Comparison of ENCODE assay signal across 8 mouse cellular contexts in genomic region chr7:24373538-24374379, GRCm38 (mm10). TPM values are rescaled to one million over a fixed set of nuclear protein-coding genes. Genes with fewer than 3 reads are reported as not detected.
A peak's percentile ranks its signal among the peaks of the same experiment; 100 is the strongest.
DNase-seq lines count a peak whose midpoint lies in the region; ATAC-seq lines count a peak whose summit lies in the region.
"Had no signal": no experiment of that assay in that cellular context is flagged by ENCODE, and none has a peak within 500 bp of the region (broad histone marks: within the 10 kb centered on the region; RNA-seq: fewer than 3 reads in every experiment).

No protein-coding gene starts in this region.

- H3K9ac ChIP-seq in limb, embryonic 11.5 days (ENCODE audit: low read length), result peak overlapping the region; percentile 27; the same call in 1 of the 2 replicates

- H3K36me3 ChIP-seq in embryonic facial prominence, embryonic 10.5 days (replicated peaks), result no peaks in the 10 kb centered on the region
- H3K36me3 ChIP-seq in limb, embryonic 11.5 days (ENCODE audit: control insufficient read depth, insufficient read depth, low read length), result no peaks in the 10 kb centered on the region
- no peaks in the 10 kb centered on the region for H3K36me3 ChIP-seq in midbrain, embryonic 10.5 days
- no peaks in the 10 kb centered on the region for H3K36me3 ChIP-seq in splenic B cell, adult 2 months (ENCODE audit: control insufficient read depth, insufficient read depth, low read length, poor library complexity, severe bottlenecking)

- H3K4me1 ChIP-seq in embryonic facial prominence, embryonic 10.5 days, result peaks cover 38% of the 10 kb centered on the region
- peaks cover 16% of the 10 kb centered on the region for H3K4me1 ChIP-seq in limb, embryonic 11.5 days (ENCODE audit: control insufficient read depth, insufficient read depth, low read length)
- peaks cover 18% of the 10 kb centered on the region for H3K4me1 ChIP-seq in midbrain, embryonic 10.5 days

- H3K4me2 ChIP-seq in limb, embryonic 11.5 days (ENCODE audit: low read depth, severe bottlenecking), result no peak overlapping the region

- H3K27me3 ChIP-seq in embryonic facial prominence, embryonic 10.5 days (replicated peaks; ENCODE audit: low read depth, poor library complexity, severe bottlenecking), result peaks cover 28% of the 10 kb centered on the region
- no peaks in the 10 kb centered on the region for H3K27me3 ChIP-seq in limb, embryonic 11.5 days (ENCODE audit: control insufficient read depth, insufficient read depth, low read length)
- H3K27me3 ChIP-seq in midbrain, embryonic 10.5 days (ENCODE audit: low read depth, poor library complexity, severe bottlenecking), result peaks cover 25% of the 10 kb centered on the region
- H3K27me3 ChIP-seq in splenic B cell, adult 2 months (ENCODE audit: control insufficient read depth, insufficient read depth, low read length, poor library complexity, severe bottlenecking), result no peaks in the 10 kb centered on the region

- peak overlapping the region; percentile 61; the same call in 1 of the 2 replicates for H3K27ac ChIP-seq in embryonic facial prominence, embryonic 10.5 days (replicated peaks)
- no peak overlapping the region for H3K27ac ChIP-seq in limb, embryonic 11.5 days (replicated peaks; ENCODE audit: low read depth, low read length)
- H3K27ac ChIP-seq in midbrain, embryonic 10.5 days (replicated peaks), result peak overlapping the region; percentile 64; the same call in 1 of the 2 replicates

- peak; percentile 62 for DNase-seq in urinary bladder, postnatal 14 days (ENCODE audit: low spot score)
- DNase-seq in urinary bladder, adult 18-20 months (ENCODE audit: low spot score in 2 of 2), result no peak
- DNase-seq in embryonic facial prominence, embryonic 10.5 days (ENCODE audit: low spot score), result no peak
- no peak for DNase-seq in limb, embryonic 11.5 days (ENCODE audit: low spot score)
- DNase-seq in midbrain, embryonic 10.5 days (ENCODE audit: low spot score), result no peak
- peak; percentile 69 for DNase-seq in splenic B cell, adult 2 months (ENCODE audit: low read depth, low spot score)

- 45% methylated on average over 20 of the region's 20 CpGs for WGBS in embryonic facial prominence, embryonic 10.5 days
- 47% methylated on average over 19 of the region's 20 CpGs for WGBS in limb, embryonic 11.5 days
- WGBS in midbrain, embryonic 10.5 days, result 46% methylated on average over 20 of the region's 20 CpGs

- H3K4me3 ChIP-seq in embryonic facial prominence, embryonic 10.5 days, result no peak overlapping the region
- no peak overlapping the region for H3K4me3 ChIP-seq in limb, embryonic 11.5 days (ENCODE audit: low read depth, low read length)
- no peak overlapping the region for H3K4me3 ChIP-seq in midbrain, embryonic 10.5 days

- H3K9me3 ChIP-seq in embryonic facial prominence, embryonic 10.5 days, result no peaks in the 10 kb centered on the region
- no peaks in the 10 kb centered on the region for H3K9me3 ChIP-seq in limb, embryonic 11.5 days (ENCODE audit: control insufficient read depth, low read length)
- no peaks in the 10 kb centered on the region for H3K9me3 ChIP-seq in midbrain, embryonic 10.5 days (replicated peaks)

- ATAC-seq in hematopoietic stem cell, adult 5-6 weeks (replicated peaks in 1 of 2; ENCODE audit: insufficient read depth in 1 of 2, low FRiP score in 2 of 2, low TSS enrichment in 1 of 2, low read depth in 1 of 2, poor library complexity in 2 of 2, severe bottlenecking in 2 of 2), result peak; percentile 48 to 55
- no peak for ATAC-seq in limb, embryonic 11.5 days (ENCODE audit: insufficient number of reproducible peaks, low FRiP score, low TSS enrichment, low read depth)

RNA-seq across cellular contexts. Expression of gene Kcnn4, which starts 3.7 kb away (rescaled TPM):
- polyA plus RNA-seq in embryonic facial prominence, embryonic 10.5 days (2016; fragmentation: Nextera tagmentation; extraction: Ambion mirVana), result 3.0 and 3.5 TPM in 2 replicates
- total RNA-seq in hematopoietic stem cell, adult 5-6 weeks (2017), result 75.9 and 80.8 TPM in 2 replicates
- polyA plus RNA-seq in limb, embryonic 11.5 days (2014; fragmentation: Nextera tagmentation; extraction: Ambion mirVana), result 2.6 and 2.7 TPM in 2 replicates
- polyA plus RNA-seq in midbrain, embryonic 10.5 days (2016; fragmentation: Nextera tagmentation; extraction: Ambion mirVana), result 3.3 and 4.0 TPM in 2 replicates

RNA-seq across cellular contexts. Expression of gene Lypd5, which starts 24.8 kb away (rescaled TPM):
- not detected in 2 replicates for polyA plus RNA-seq in embryonic facial prominence, embryonic 10.5 days (2016; fragmentation: Nextera tagmentation; extraction: Ambion mirVana)
- total RNA-seq in hematopoietic stem cell, adult 5-6 weeks (2017), result not detected in 2 replicates
- polyA plus RNA-seq in limb, embryonic 11.5 days (2014; fragmentation: Nextera tagmentation; extraction: Ambion mirVana), result not detected in 2 replicates
- polyA plus RNA-seq in midbrain, embryonic 10.5 days (2016; fragmentation: Nextera tagmentation; extraction: Ambion mirVana), result not detected in 2 replicates
- polyA plus RNA-seq: embryonic facial prominence, embryonic 11.5 days had no signal

RNA-seq across cellular contexts. Expression of gene Smg9, which starts 25.7 kb away (rescaled TPM):
- 25.8 and 26.3 TPM in 2 replicates for polyA plus RNA-seq in embryonic facial prominence, embryonic 10.5 days (2016; fragmentation: Nextera tagmentation; extraction: Ambion mirVana)
- total RNA-seq in hematopoietic stem cell, adult 5-6 weeks (2017), result 15.6 and 21.3 TPM in 2 replicates
- polyA plus RNA-seq in limb, embryonic 11.5 days (2014; fragmentation: Nextera tagmentation; extraction: Ambion mirVana), result 20.2 and 22.1 TPM in 2 replicates
- 29.0 and 34.1 TPM in 2 replicates for polyA plus RNA-seq in midbrain, embryonic 10.5 days (2016; fragmentation: Nextera tagmentation; extraction: Ambion mirVana)

RNA-seq across cellular contexts. Expression of gene Tescl, which starts 40.0 kb away (rescaled TPM):
- polyA plus RNA-seq in embryonic facial prominence, embryonic 10.5 days (2016; fragmentation: Nextera tagmentation; extraction: Ambion mirVana), result 0.17 TPM in 1 of 2 replicates, not detected in the other
- total RNA-seq in hematopoietic stem cell, adult 5-6 weeks (2017), result not detected in 2 replicates
- not detected in 2 replicates for polyA plus RNA-seq in limb, embryonic 11.5 days (2014; fragmentation: Nextera tagmentation; extraction: Ambion mirVana)
- polyA plus RNA-seq in midbrain, embryonic 10.5 days (2016; fragmentation: Nextera tagmentation; extraction: Ambion mirVana), result 0.14 and 0.26 TPM in 2 replicates
- polyA plus RNA-seq: embryonic facial prominence, embryonic 11.5 days had no signal

RNA-seq across cellular contexts. Expression of gene Zfp94, which starts 57.3 kb away (rescaled TPM):
- polyA plus RNA-seq in embryonic facial prominence, embryonic 10.5 days (2016; fragmentation: Nextera tagmentation; extraction: Ambion mirVana), result 13.8 and 13.9 TPM in 2 replicates
- total RNA-seq in hematopoietic stem cell, adult 5-6 weeks (2017), result 5.5 and 6.5 TPM in 2 replicates
- polyA plus RNA-seq in limb, embryonic 11.5 days (2014; fragmentation: Nextera tagmentation; extraction: Ambion mirVana), result 13.2 and 14.2 TPM in 2 replicates
- polyA plus RNA-seq in midbrain, embryonic 10.5 days (2016; fragmentation: Nextera tagmentation; extraction: Ambion mirVana), result 13.7 and 15.5 TPM in 2 replicates

Comparison
In these comparisons a context has a peak if more than half of its experiments do, and no peak if none do; other contexts are left out.
1. DNase-seq: peak in urinary bladder, postnatal 14 days (single experiment) and splenic B cell, adult 2 months (single experiment); none in urinary bladder, adult 18-20 months (0 of 2), embryonic facial prominence, embryonic 10.5 days (single experiment), limb, embryonic 11.5 days (single experiment) and midbrain, embryonic 10.5 days (single experiment).